Mouse (Mus musculus) MEL (cell line): ENCODE results near the gene Cacna2d4.

Experiments
- CHD2 ChIP-seq: IDR thresholded peaks from 2 replicates; pipeline ENCODE4 v1.6.1; 2011; ENCODE audit warnings: low read length, improper control_type of control experiment
- CTCF ChIP-seq, 3 experiments: IDR thresholded peaks in 2 of 3; conservative IDR thresholded peaks in 1 of 3; 2 replicates each; pipeline ENCODE4 v1.5.1; 2011 to 2012; ENCODE audit warnings: low read length in 3 of 3, low read depth in 2 of 3, mild to moderate bottlenecking in 2 of 3, improper control_type of control experiment in 1 of 3, inconsistent platforms in 1 of 3, mixed read lengths in 1 of 3, moderate library complexity in 1 of 3; ENCODE audit not compliant: control insufficient read depth in 1 of 3, insufficient read depth in 1 of 3, poor library complexity in 1 of 3, severe bottlenecking in 1 of 3
- EP300 ChIP-seq, 2 experiments: IDR thresholded peaks; 2 replicates each; pipeline ENCODE4 v1.6.1; 2011; ENCODE audit warnings: improper control_type of control experiment in 2 of 2, low read length in 2 of 2, low read depth in 1 of 2, mild to moderate bottlenecking in 1 of 2
- MAX ChIP-seq: IDR thresholded peaks from 2 replicates; pipeline ENCODE4 v1.6.1; 2011; ENCODE audit warnings: low read length, improper control_type of control experiment
- TCF12 ChIP-seq: IDR thresholded peaks from 2 replicates; pipeline ENCODE4 v1.6.1; 2014; ENCODE audit warnings: low read depth, mild to moderate bottlenecking, inconsistent platforms, low read length, improper control_type of control experiment, moderate library complexity
- USF1 ChIP-seq: IDR thresholded peaks from 2 replicates; pipeline ENCODE4 v1.6.1; 2014; ENCODE audit warnings: low read depth, mild to moderate bottlenecking, inconsistent platforms, low read length, improper control_type of control experiment, moderate library complexity

DNA sequence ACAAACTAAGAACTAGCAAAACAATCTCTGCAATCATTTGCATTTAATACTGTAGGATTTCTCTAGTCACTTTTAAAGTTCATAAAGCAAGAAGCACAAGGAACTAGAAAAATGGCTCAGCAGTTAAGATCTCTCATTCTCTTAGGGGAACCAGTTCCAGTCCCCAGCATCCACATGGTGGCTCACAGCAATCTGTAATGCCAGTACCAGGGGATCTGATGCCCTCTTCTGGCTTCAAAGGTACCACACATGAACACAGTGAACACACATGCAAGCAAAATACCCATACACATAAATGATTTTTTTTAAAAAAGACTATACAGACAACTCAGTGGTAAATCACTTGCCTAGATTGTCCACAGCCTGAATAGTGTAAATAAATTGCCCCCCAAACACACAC lies 135.3 kb downstream of the Cacna2d4 start:
- TF ChIP-seq CTCF (IDR thresholded peaks at IDR 0.05 in 2 of 3, conservative IDR thresholded peaks at IDR 0.05 in 1 of 3; ENCODE audit: control insufficient read depth in 1 of 3, insufficient read depth in 1 of 3, low read depth in 2 of 3, low read length in 3 of 3, poor library complexity in 1 of 3, severe bottlenecking in 1 of 3), result peak in 1 of 3 experiments; percentile 32; a peak in 2 of 6 replicates
- TF ChIP-seq MAX, result no peak
- TF ChIP-seq USF1, result no peak
- no peak for TF ChIP-seq CHD2
- TF ChIP-seq TCF12, result no peak
- TF ChIP-seq EP300 (IDR thresholded peaks at IDR 0.05; ENCODE audit: low read depth in 1 of 2, low read length in 2 of 2), result no peak
